Comparison of ENCODE assay signal across 13 mouse cellular contexts in the genomic region with DNA sequence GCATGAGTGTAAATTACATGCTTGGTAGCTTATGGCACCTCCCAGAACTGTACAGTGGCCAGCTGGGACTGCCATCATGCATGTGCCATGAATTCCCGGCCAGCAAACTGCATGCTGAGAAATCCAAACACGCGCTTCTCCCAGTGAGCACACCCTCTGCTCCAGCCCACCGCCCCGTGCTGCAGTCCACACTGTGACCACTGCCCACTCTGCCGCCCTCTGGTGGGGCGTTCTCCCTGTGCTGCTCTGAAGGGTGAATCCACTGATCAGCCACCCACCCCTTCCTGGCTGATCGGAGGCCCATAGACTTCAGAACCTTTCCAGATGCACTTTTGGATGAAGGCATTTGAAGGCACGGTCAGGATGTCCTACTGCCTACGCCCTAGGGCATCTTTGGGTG. TPM values are rescaled to one million over a fixed set of nuclear protein-coding genes. Genes with fewer than 3 reads are reported as not detected.
DNase-seq lines count a peak whose midpoint lies in the region; ATAC-seq and TF ChIP-seq lines count a peak whose summit lies in the region.
"Had no signal": no experiment of that assay in that cellular context is flagged by ENCODE, and none has a peak within 500 bp of the region (broad histone marks: within the 10 kb centered on the region; RNA-seq: fewer than 3 reads in every experiment).

No protein-coding gene starts in this region.

- no peak overlapping the region for H3K4me3 ChIP-seq in liver, postnatal 0 days (ENCODE audit: low read depth, low read length)
- H3K4me3 ChIP-seq in liver, embryonic 11.5 days (ENCODE audit: low read depth, low read length): no peak overlapping the region
- no peak overlapping the region for H3K4me3 ChIP-seq in ES-Bruce4 (ENCODE audit: low read depth, low read length)
- H3K4me3 ChIP-seq: erythroblast, embryonic 14.5 days; hindbrain, embryonic 12.5 days; kidney, embryonic 15.5 days had no signal

- peak; percentile 10 for DNase-seq in heart, postnatal 4 days
- no peak for DNase-seq in heart, adult 18-20 months
- DNase-seq in liver, postnatal 0 days: no peak
- DNase-seq in liver, embryonic 11.5 days (ENCODE audit: low spot score): no peak
- DNase-seq in adrenal gland, postnatal 25 days: peak; percentile 4
- no peak for DNase-seq in embryo, embryonic 10 days (ENCODE audit: low spot score)
- DNase-seq: lung, embryonic 14.5 days had no signal

- H3K9me3 ChIP-seq in liver, postnatal 0 days (ENCODE audit: low read length): peaks cover 2% of the 10 kb centered on the region; the same call in 1 of the 2 replicates
- no peaks in the 10 kb centered on the region for H3K9me3 ChIP-seq in liver, embryonic 11.5 days (ENCODE audit: control insufficient read depth, low read length)
- H3K9me3 ChIP-seq in ES-Bruce4 (replicated peaks; ENCODE audit: control insufficient read depth, insufficient read depth, low read length, poor library complexity, severe bottlenecking): no peaks in the 10 kb centered on the region
- H3K9me3 ChIP-seq: G1E; hindbrain, embryonic 12.5 days; kidney, embryonic 15.5 days had no signal

- no peak for TF ChIP-seq POLR2A in ES-Bruce4 (IDR thresholded peaks at IDR 0.05; ENCODE audit: insufficient read depth, low read length)

- WGBS in liver, postnatal 0 days (ENCODE audit: insufficient replicate concordance): 72% methylated on average over 10 of the region's 10 CpGs
- WGBS in liver, embryonic 11.5 days: 68% methylated on average over 10 of the region's 10 CpGs

- no peaks in the 10 kb centered on the region for H3K4me1 ChIP-seq in liver, postnatal 0 days (ENCODE audit: insufficient read depth)
- H3K4me1 ChIP-seq in liver, embryonic 11.5 days (replicated peaks; ENCODE audit: control insufficient read depth, insufficient read depth, low read length): no peaks in the 10 kb centered on the region
- no peaks in the 10 kb centered on the region for H3K4me1 ChIP-seq in ES-Bruce4 (ENCODE audit: control insufficient read depth, insufficient read depth, low read length)
- H3K4me1 ChIP-seq: hindbrain, embryonic 12.5 days; kidney, embryonic 15.5 days had no signal

- no peak overlapping the region for H3K9ac ChIP-seq in liver, postnatal 0 days (replicated peaks)
- H3K9ac ChIP-seq in liver, embryonic 11.5 days (ENCODE audit: low read depth, low read length): no peak overlapping the region
- H3K9ac ChIP-seq in ES-Bruce4 (ENCODE audit: low read depth, poor library complexity, severe bottlenecking): no peak overlapping the region
- H3K9ac ChIP-seq: hindbrain, embryonic 12.5 days; kidney, embryonic 15.5 days; lung, embryonic 14.5 days had no signal

- no peak overlapping the region for H3K27ac ChIP-seq in liver, postnatal 0 days (ENCODE audit: low read depth)
- no peak overlapping the region for H3K27ac ChIP-seq in liver, embryonic 11.5 days (ENCODE audit: low read depth, low read length)
- no peak overlapping the region for H3K27ac ChIP-seq in ES-Bruce4 (ENCODE audit: insufficient read depth, low read length)
- H3K27ac ChIP-seq: hindbrain, embryonic 12.5 days; kidney, embryonic 15.5 days had no signal

- TF ChIP-seq CTCF in liver, postnatal 0 days (IDR thresholded peaks at IDR 0.05; ENCODE audit: low read depth): peak; percentile 33; the same call in 1 of the 2 replicates
- peak; percentile 24 for TF ChIP-seq CTCF in ES-Bruce4 (IDR thresholded peaks at IDR 0.05; ENCODE audit: low read depth, low read length)

- no peaks in the 10 kb centered on the region for H3K27me3 ChIP-seq in liver, postnatal 0 days (ENCODE audit: insufficient read depth, low read length)
- no peaks in the 10 kb centered on the region for H3K27me3 ChIP-seq in liver, embryonic 11.5 days (replicated peaks; ENCODE audit: control insufficient read depth, insufficient read depth, low read length)
- H3K27me3 ChIP-seq in ES-Bruce4 (ENCODE audit: control insufficient read depth, insufficient read depth, low read length, poor library complexity, severe bottlenecking): no peaks in the 10 kb centered on the region
- H3K27me3 ChIP-seq: hindbrain, embryonic 12.5 days; kidney, embryonic 15.5 days had no signal

- no peak for ATAC-seq in liver, postnatal 0 days
- no peak for ATAC-seq in liver, embryonic 11.5 days (replicated peaks; ENCODE audit: low FRiP score)

- no peak for TF ChIP-seq EP300 in liver, postnatal 0 days (IDR thresholded peaks at IDR 0.05; ENCODE audit: low read depth)
- TF ChIP-seq EP300 in ES-Bruce4 (IDR thresholded peaks at IDR 0.05; ENCODE audit: insufficient read depth, low read depth, low read length): no peak

- H3K36me3 ChIP-seq in liver, postnatal 0 days (replicated peaks; ENCODE audit: insufficient read depth, low read length): no peaks in the 10 kb centered on the region
- no peaks in the 10 kb centered on the region for H3K36me3 ChIP-seq in liver, embryonic 11.5 days (ENCODE audit: control insufficient read depth, insufficient read depth, low read length)
- no peaks in the 10 kb centered on the region for H3K36me3 ChIP-seq in ES-Bruce4 (ENCODE audit: control insufficient read depth, insufficient read depth, low read length, poor library complexity, severe bottlenecking)
- H3K36me3 ChIP-seq: G1E; hindbrain, embryonic 12.5 days; kidney, embryonic 15.5 days had no signal

- H3K4me2 ChIP-seq in liver, postnatal 0 days (ENCODE audit: low read depth, low read length): no peak overlapping the region
- H3K4me2 ChIP-seq in liver, embryonic 11.5 days: no peak overlapping the region
- H3K4me2 ChIP-seq: heart, embryonic 11.5 days; hindbrain, embryonic 12.5 days; kidney, embryonic 15.5 days; lung, embryonic 14.5 days had no signal

RNA-seq across cellular contexts. Expression of a gene that starts 44.6 kb away (rescaled TPM):
- not detected for total RNA-seq in heart, postnatal 4 days (2021)
- total RNA-seq in heart, adult 18-20 months (2021): under 1 TPM in 1 of 2 experiments, not detected in 1; 0.30 TPM
- 0.26 and 0.41 TPM in 2 replicates for polyA plus RNA-seq in liver, postnatal 0 days (2015; fragmentation: Nextera tagmentation; extraction: Ambion mirVana)
- 0.37 and 0.43 TPM in 2 replicates for polyA plus RNA-seq in liver, embryonic 11.5 days (2014; fragmentation: Nextera tagmentation; extraction: Ambion mirVana)
- not detected in 2 replicates for polyA plus RNA-seq in ES-Bruce4 (2011; ENCODE audit: insufficient read depth, insufficient read length, low read depth, missing spikeins)
- not detected in 2 replicates for total RNA-seq in adrenal gland, postnatal 25 days (2021)
- polyA plus RNA-seq: erythroblast, embryonic 14.5 days; G1E; heart, embryonic 11.5 days; lung, embryonic 14.5 days had no signal

Comparison
In these comparisons a context has a peak if more than half of its experiments do, and no peak if none do; other contexts are left out.
1. DNase-seq: peak in heart, postnatal 4 days (single experiment) and adrenal gland, postnatal 25 days (single experiment); none in heart, adult 18-20 months (0 of 2), liver, postnatal 0 days (single experiment), liver, embryonic 11.5 days (single experiment) and embryo, embryonic 10 days (single experiment).